Mouse (Mus musculus): Measurements from ENCODE around the gene Gm16513. TPM values are rescaled to one million over a fixed set of nuclear protein-coding genes. Genes with fewer than 3 reads are reported as not detected.

Gm16513 gene
- total RNA-seq (2023), result not detected

GRCm38 (mm10) chr5:95182324-95182723, at the start of gene Gm16513:
TSS of gene Gm16513 (plus strand) at chr5:95182624.

Other genes starting within 250 kb of the Gm16513 start
- not detected for gene Gm6367, start 194.0 kb upstream of the Gm16513 start, total RNA-seq (2023)
- gene Gm7942, start 75.7 kb upstream of the Gm16513 start, total RNA-seq (2023), result not detected
- not detected for gene Gm10424, start 90.1 kb downstream of the Gm16513 start, total RNA-seq (2023)
- gene Gm3259, start 123.3 kb downstream of the Gm16513 start, total RNA-seq (2023), result not detected